Mouse (Mus musculus): ENCODE measurements around the gene Col15a1. TPM values are rescaled to one million over a fixed set of nuclear protein-coding genes. Genes with fewer than 3 reads are reported as not detected.

Gene Col15a1
- polyA plus RNA-seq, 1 experiment = 0.18 TPM

- no peak overlapping the region for H3K4me3 ChIP-seq
- no peak overlapping the region for H3K4me2 ChIP-seq (ENCODE audit: low read depth)
- H3K27me3 ChIP-seq (ENCODE audit: control insufficient read depth, insufficient read depth, insufficient read length) = no peaks in the 10 kb centered on the region
- no peaks in the 10 kb centered on the region for H3K36me3 ChIP-seq (ENCODE audit: control insufficient read depth, insufficient read depth)
- no peaks in the 10 kb centered on the region for H3K79me2 ChIP-seq (ENCODE audit: control insufficient read depth, insufficient read depth)
- H3ac ChIP-seq (ENCODE audit: control insufficient read depth, insufficient read length) = no peak overlapping the region
- TF ChIP-seq TCF12 (IDR thresholded peaks at IDR 0.05; ENCODE audit: insufficient read depth, poor library complexity, severe bottlenecking) (no peak), MYOD1 (IDR thresholded peaks at IDR 0.05; ENCODE audit: control insufficient read depth in 1 of 3, insufficient read length in 2 of 3, low read depth in 2 of 3) (no peak), E2F4 (IDR thresholded peaks at IDR 0.05; ENCODE audit: insufficient read depth) (no peak), POLR2AphosphoS2 (IDR thresholded peaks at IDR 0.05; ENCODE audit: insufficient read length, low read depth) (no peak), USF1 (IDR thresholded peaks at IDR 0.05; ENCODE audit: low read depth) (no peak), REST (IDR thresholded peaks at IDR 0.05; ENCODE audit: insufficient read depth, insufficient read length) (no peak)
These were observed 111.8 kb downstream of the Col15a1 start for GRCm38 (mm10) chr4:47319561-47320321.

- Histone ChIP-seq H3K79me2 (ENCODE audit: control insufficient read depth, insufficient read depth) (no peaks in the 10 kb centered on the region), H3ac (ENCODE audit: control insufficient read depth, insufficient read length) (no peak overlapping the region), H3K4me2 (ENCODE audit: low read depth) (no peak overlapping the region), H3K4me3 (no peak overlapping the region), H3K36me3 (ENCODE audit: control insufficient read depth, insufficient read depth) (no peaks in the 10 kb centered on the region), H3K27me3 (ENCODE audit: control insufficient read depth, insufficient read depth, insufficient read length) (no peaks in the 10 kb centered on the region)
- no peak for TF ChIP-seq MYOD1 (IDR thresholded peaks at IDR 0.05; ENCODE audit: control insufficient read depth in 1 of 3, insufficient read length in 2 of 3, low read depth in 2 of 3)
- TF ChIP-seq REST (IDR thresholded peaks at IDR 0.05; ENCODE audit: insufficient read depth, insufficient read length) = no peak
These were observed 114.4 kb downstream of the Col15a1 start for GRCm38 (mm10) chr4:47322315-47322714.

DNA sequence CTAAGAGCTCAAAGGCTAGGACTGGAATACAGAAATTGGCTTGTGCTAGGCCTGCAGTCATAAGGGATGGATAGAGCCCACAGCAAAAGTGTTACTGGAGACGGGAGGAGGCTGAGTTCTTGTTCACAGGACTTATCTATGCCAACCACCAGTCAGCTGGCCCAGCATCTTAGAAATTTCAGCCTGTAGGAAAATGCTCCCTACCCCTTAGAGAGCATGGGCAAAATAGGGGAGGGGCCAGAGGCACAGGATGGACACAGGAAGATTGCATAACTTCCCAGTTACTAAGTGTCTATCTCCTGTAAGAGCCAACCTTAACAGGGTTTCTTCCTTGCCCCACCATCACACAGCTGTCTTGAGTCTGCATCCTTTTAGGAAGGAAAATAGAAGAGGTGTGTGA lies 116.2 kb downstream of the Col15a1 start:
- Histone ChIP-seq H3K4me2 (ENCODE audit: low read depth) (no peak overlapping the region), H3K36me3 (ENCODE audit: control insufficient read depth, insufficient read depth) (no peaks in the 10 kb centered on the region), H3K27me3 (ENCODE audit: control insufficient read depth, insufficient read depth, insufficient read length) (no peaks in the 10 kb centered on the region), H3ac (ENCODE audit: control insufficient read depth, insufficient read length) (no peak overlapping the region), H3K4me3 (no peak overlapping the region), H3K79me2 (ENCODE audit: control insufficient read depth, insufficient read depth) (no peaks in the 10 kb centered on the region)
- TF ChIP-seq MAX (IDR thresholded peaks at IDR 0.05; ENCODE audit: low read depth) = no peak
- no peak for TF ChIP-seq E2F4 (IDR thresholded peaks at IDR 0.05; ENCODE audit: insufficient read depth)
- TF ChIP-seq CEBPB (IDR thresholded peaks at IDR 0.05; ENCODE audit: insufficient read depth, poor library complexity, severe bottlenecking) = no peak
- no peak for TF ChIP-seq POLR2A (IDR thresholded peaks at IDR 0.05; ENCODE audit: insufficient read length, low read depth)
- no peak for TF ChIP-seq REST (IDR thresholded peaks at IDR 0.05; ENCODE audit: insufficient read depth, insufficient read length)
- no peak for TF ChIP-seq SRF (IDR thresholded peaks at IDR 0.05; ENCODE audit: control insufficient read depth, insufficient read length, low read depth)

- Histone ChIP-seq H3K4me3 (no peak overlapping the region), H3K4me2 (ENCODE audit: low read depth) (no peak overlapping the region), H3K27me3 (ENCODE audit: control insufficient read depth, insufficient read depth, insufficient read length) (peaks cover 6% of the 10 kb centered on the region), H3K36me3 (ENCODE audit: control insufficient read depth, insufficient read depth) (no peaks in the 10 kb centered on the region), H3ac (ENCODE audit: control insufficient read depth, insufficient read length) (no peak overlapping the region), H3K79me2 (ENCODE audit: control insufficient read depth, insufficient read depth) (no peaks in the 10 kb centered on the region)
- TF ChIP-seq USF1 (IDR thresholded peaks at IDR 0.05; ENCODE audit: low read depth) (no peak), POLR2AphosphoS2 (IDR thresholded peaks at IDR 0.05; ENCODE audit: insufficient read length, low read depth) (no peak), TCF12 (IDR thresholded peaks at IDR 0.05; ENCODE audit: insufficient read depth, poor library complexity, severe bottlenecking) (no peak), CEBPB (IDR thresholded peaks at IDR 0.05; ENCODE audit: insufficient read depth, poor library complexity, severe bottlenecking) (no peak), MYOG (IDR thresholded peaks at IDR 0.05; ENCODE audit: control insufficient read depth in 1 of 3, insufficient read depth in 1 of 3, insufficient read length in 2 of 3, low read depth in 2 of 3) (no peak), MYOD1 (IDR thresholded peaks at IDR 0.05; ENCODE audit: control insufficient read depth in 1 of 3, insufficient read length in 2 of 3, low read depth in 2 of 3) (no peak), SRF (IDR thresholded peaks at IDR 0.05; ENCODE audit: control insufficient read depth, insufficient read length, low read depth) (no peak), MAX (IDR thresholded peaks at IDR 0.05; ENCODE audit: low read depth) (no peak), REST (IDR thresholded peaks at IDR 0.05; ENCODE audit: insufficient read depth, insufficient read length) (no peak), POLR2A (IDR thresholded peaks at IDR 0.05; ENCODE audit: insufficient read length, low read depth) (no peak), E2F4 (IDR thresholded peaks at IDR 0.05; ENCODE audit: insufficient read depth) (no peak), TCF3 (IDR thresholded peaks at IDR 0.05; ENCODE audit: insufficient read length, low read depth) (no peak)
These were observed 119.8 kb downstream of the Col15a1 start for GRCm38 (mm10) chr4:47327782-47328181.

DNA sequence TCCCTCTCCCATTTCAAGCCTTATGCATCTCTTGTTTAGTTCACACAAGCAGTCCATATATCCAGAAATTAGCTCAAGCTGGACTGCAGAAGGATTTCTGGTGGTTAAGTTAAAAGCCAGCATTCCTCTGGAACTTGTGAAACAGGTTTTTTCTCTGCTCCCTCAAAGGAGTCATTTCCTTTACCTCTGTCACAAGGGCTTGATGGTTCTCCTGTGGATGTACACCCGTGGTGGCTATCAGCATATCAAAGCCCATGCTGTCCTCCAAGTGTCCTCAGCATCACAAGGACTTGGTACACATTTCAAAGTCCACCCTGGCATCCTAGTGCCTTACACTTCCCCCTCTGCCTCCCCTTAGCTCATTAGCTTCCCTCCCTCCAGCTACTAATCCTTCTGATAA lies 121.3 kb downstream of the Col15a1 start:
- H3K4me2 ChIP-seq (ENCODE audit: low read depth) = no peak overlapping the region
- H3K79me2 ChIP-seq (ENCODE audit: control insufficient read depth, insufficient read depth) = no peaks in the 10 kb centered on the region
- no peak overlapping the region for H3ac ChIP-seq (ENCODE audit: control insufficient read depth, insufficient read length)
- no peaks in the 10 kb centered on the region for H3K36me3 ChIP-seq (ENCODE audit: control insufficient read depth, insufficient read depth)
- H3K27me3 ChIP-seq (ENCODE audit: control insufficient read depth, insufficient read depth, insufficient read length) = peaks cover 14% of the 10 kb centered on the region
- no peak for TF ChIP-seq TCF12 (IDR thresholded peaks at IDR 0.05; ENCODE audit: insufficient read depth, poor library complexity, severe bottlenecking)
- no peak for TF ChIP-seq MYOD1 (IDR thresholded peaks at IDR 0.05; ENCODE audit: control insufficient read depth in 1 of 3, insufficient read length in 2 of 3, low read depth in 2 of 3)
- TF ChIP-seq MAX (IDR thresholded peaks at IDR 0.05; ENCODE audit: low read depth) = no peak
- TF ChIP-seq USF1 (IDR thresholded peaks at IDR 0.05; ENCODE audit: low read depth) = no peak
- no peak for TF ChIP-seq POLR2A (IDR thresholded peaks at IDR 0.05; ENCODE audit: insufficient read length, low read depth)
- no peak for TF ChIP-seq CEBPB (IDR thresholded peaks at IDR 0.05; ENCODE audit: insufficient read depth, poor library complexity, severe bottlenecking)
- TF ChIP-seq SRF (IDR thresholded peaks at IDR 0.05; ENCODE audit: control insufficient read depth, insufficient read length, low read depth) = no peak
- no peak for TF ChIP-seq REST (IDR thresholded peaks at IDR 0.05; ENCODE audit: insufficient read depth, insufficient read length)
- TF ChIP-seq POLR2AphosphoS2 (IDR thresholded peaks at IDR 0.05; ENCODE audit: insufficient read length, low read depth) = no peak
- no peak for TF ChIP-seq MYOG (IDR thresholded peaks at IDR 0.05; ENCODE audit: control insufficient read depth in 1 of 3, insufficient read depth in 1 of 3, insufficient read length in 2 of 3, low read depth in 2 of 3)
- no peak for TF ChIP-seq TCF3 (IDR thresholded peaks at IDR 0.05; ENCODE audit: insufficient read length, low read depth)
- TF ChIP-seq E2F4 (IDR thresholded peaks at IDR 0.05; ENCODE audit: insufficient read depth) = no peak
- no peak overlapping the region for H3K4me3 ChIP-seq

Measured in myocyte (in vitro differentiated cells).